Mouse (Mus musculus): ENCODE results near the gene Ncoa1.
"Not testable (repeated sequence)": the region's sequence is repeated elsewhere in the genome, so short reads cannot be mapped to it uniquely, and the experiment has no call there.

Ncoa1 gene

GRCm38 (mm10) chr12:4392074-4392473 lies 84.9 kb downstream of the Ncoa1 start:
- DNase-seq, result no peak

GRCm38 (mm10) chr12:4391256-4391655 lies 85.7 kb downstream of the Ncoa1 start:
- no peak for DNase-seq

GRCm38 (mm10) chr12:4390721-4391120 lies 86.3 kb downstream of the Ncoa1 start:
- no peak for DNase-seq

- DNase-seq, result no peak
Observed at GRCm38 (mm10) chr12:4386077-4386719, 90.8 kb downstream of the Ncoa1 start.

- no peak for DNase-seq
Observed at GRCm38 (mm10) chr12:4383061-4383460, 93.9 kb downstream of the Ncoa1 start.

- no peak for DNase-seq
Observed at GRCm38 (mm10) chr12:4379298-4379957, 97.6 kb downstream of the Ncoa1 start.

GRCm38 (mm10) chr12:4376475-4376874 lies 100.5 kb downstream of the Ncoa1 start:
- DNase-seq, result no peak

- no peak for DNase-seq
Observed at GRCm38 (mm10) chr12:4374816-4375493, 102.0 kb downstream of the Ncoa1 start.

- no peak for DNase-seq
Observed at GRCm38 (mm10) chr12:4371406-4371805, 105.6 kb downstream of the Ncoa1 start.

- DNase-seq, result no peak
Observed at GRCm38 (mm10) chr12:4365951-4366350, 111.0 kb downstream of the Ncoa1 start.

GRCm38 (mm10) chr12:4359475-4359874 lies 117.5 kb downstream of the Ncoa1 start:
- DNase-seq, result no peak

GRCm38 (mm10) chr12:4358653-4359052 lies 118.3 kb downstream of the Ncoa1 start:
- not testable (repeated sequence) for DNase-seq

- DNase-seq, result no peak
Observed at GRCm38 (mm10) chr12:4358100-4358499, 118.9 kb downstream of the Ncoa1 start.

- no peak for DNase-seq
Observed at GRCm38 (mm10) chr12:4356834-4357445, 120.0 kb downstream of the Ncoa1 start.

GRCm38 (mm10) chr12:4355019-4355730 lies 121.8 kb downstream of the Ncoa1 start:
- no peak for DNase-seq

GRCm38 (mm10) chr12:4343216-4343615 lies 133.8 kb downstream of the Ncoa1 start:
- no peak for DNase-seq

GRCm38 (mm10) chr12:4342087-4342486 lies 134.9 kb downstream of the Ncoa1 start:
- no peak for DNase-seq

- DNase-seq, result no peak
Observed at GRCm38 (mm10) chr12:4340325-4340924, 136.6 kb downstream of the Ncoa1 start.

GRCm38 (mm10) chr12:4323604-4324003 lies 153.4 kb downstream of the Ncoa1 start:
- no peak for DNase-seq

- DNase-seq, result no peak
Observed at GRCm38 (mm10) chr12:4322227-4322626, 154.8 kb downstream of the Ncoa1 start.

GRCm38 (mm10) chr12:4313824-4314223 lies 163.2 kb downstream of the Ncoa1 start:
- no peak for DNase-seq

- no peak for DNase-seq
Observed at GRCm38 (mm10) chr12:4306712-4307313, 170.2 kb downstream of the Ncoa1 start.
